Mouse (Mus musculus): Measurements from ENCODE around the gene Rapgef6. TPM values are rescaled to one million over a fixed set of nuclear protein-coding genes. Genes with fewer than 3 reads are reported as not detected.
A peak's percentile ranks its signal among the peaks of the same experiment; 100 is the strongest.

Rapgef6 gene
- polyA plus RNA-seq, 1 experiment = 11.4 TPM

GRCm38 (mm10) chr11:54533834-54534233, 11.2 kb downstream of the Rapgef6 start:
- Histone ChIP-seq H3K4me1 (ENCODE audit: control insufficient read depth, insufficient read depth, insufficient read length, low read length) (peaks cover 8% of the 10 kb centered on the region; the same call in 1 of the 2 replicates), H3K36me3 (ENCODE audit: control insufficient read depth, insufficient read depth, low read length) (no peaks in the 10 kb centered on the region), H3K27me3 (ENCODE audit: control insufficient read depth, insufficient read depth, low read length) (no peaks in the 10 kb centered on the region), H3K27ac (ENCODE audit: insufficient read depth, low read depth, low read length) (no peak overlapping the region), H3K4me3 (ENCODE audit: low read depth, low read length) (no peak overlapping the region)
- TF ChIP-seq CTCF (IDR thresholded peaks at IDR 0.05; ENCODE audit: extremely low read depth, insufficient read length, insufficient replicate concordance, low read depth, low read length) (no peak), POLR2A (IDR thresholded peaks at IDR 0.05; ENCODE audit: low read depth, low read length) (no peak)
- 53% methylated on average over 2 of the region's 2 CpGs for WGBS

- no peaks in the 10 kb centered on the region for H3K27me3 ChIP-seq (ENCODE audit: control insufficient read depth, insufficient read depth, low read length)
- no peak for TF ChIP-seq POLR2A (IDR thresholded peaks at IDR 0.05; ENCODE audit: low read depth, low read length)
- peak; percentile 78; the same call in 1 of the 2 replicates for TF ChIP-seq CTCF (IDR thresholded peaks at IDR 0.05; ENCODE audit: extremely low read depth, insufficient read length, insufficient replicate concordance, low read depth, low read length)
- H3K27ac ChIP-seq (ENCODE audit: insufficient read depth, low read depth, low read length) = no peak overlapping the region
- no peak overlapping the region for H3K4me3 ChIP-seq (ENCODE audit: low read depth, low read length)
- H3K36me3 ChIP-seq (ENCODE audit: control insufficient read depth, insufficient read depth, low read length) = no peaks in the 10 kb centered on the region
- peaks cover 8% of the 10 kb centered on the region; the same call in 1 of the 2 replicates for H3K4me1 ChIP-seq (ENCODE audit: control insufficient read depth, insufficient read depth, insufficient read length, low read length)
- WGBS = 41% methylated on average over 6 of the region's 6 CpGs
Observed at GRCm38 (mm10) chr11:54534871-54535270, 12.2 kb downstream of the Rapgef6 start.

- 71% methylated on average over 2 of the region's 2 CpGs for WGBS
- no peaks in the 10 kb centered on the region for H3K27me3 ChIP-seq (ENCODE audit: control insufficient read depth, insufficient read depth, low read length)
- H3K4me3 ChIP-seq (ENCODE audit: low read depth, low read length) = no peak overlapping the region
- TF ChIP-seq POLR2A (IDR thresholded peaks at IDR 0.05; ENCODE audit: low read depth, low read length) (no peak), CTCF (IDR thresholded peaks at IDR 0.05; ENCODE audit: extremely low read depth, insufficient read length, insufficient replicate concordance, low read depth, low read length) (no peak)
- no peaks in the 10 kb centered on the region for H3K36me3 ChIP-seq (ENCODE audit: control insufficient read depth, insufficient read depth, low read length)
- H3K4me1 ChIP-seq (ENCODE audit: control insufficient read depth, insufficient read depth, insufficient read length, low read length) = peaks cover 3% of the 10 kb centered on the region; the same call in 1 of the 2 replicates
- no peak overlapping the region for H3K27ac ChIP-seq (ENCODE audit: insufficient read depth, low read depth, low read length)
Observed at GRCm38 (mm10) chr11:54539031-54539430, 16.4 kb downstream of the Rapgef6 start.

GRCm38 (mm10) chr11:54539486-54539885, 16.8 kb downstream of the Rapgef6 start:
- Histone ChIP-seq H3K27me3 (ENCODE audit: control insufficient read depth, insufficient read depth, low read length) (no peaks in the 10 kb centered on the region), H3K36me3 (ENCODE audit: control insufficient read depth, insufficient read depth, low read length) (no peaks in the 10 kb centered on the region), H3K4me3 (ENCODE audit: low read depth, low read length) (no peak overlapping the region), H3K27ac (ENCODE audit: insufficient read depth, low read depth, low read length) (no peak overlapping the region), H3K4me1 (ENCODE audit: control insufficient read depth, insufficient read depth, insufficient read length, low read length) (peaks cover 3% of the 10 kb centered on the region; the same call in 1 of the 2 replicates)
- WGBS = 61% methylated on average over 2 of the region's 2 CpGs
- no peak for TF ChIP-seq POLR2A (IDR thresholded peaks at IDR 0.05; ENCODE audit: low read depth, low read length)

DNA sequence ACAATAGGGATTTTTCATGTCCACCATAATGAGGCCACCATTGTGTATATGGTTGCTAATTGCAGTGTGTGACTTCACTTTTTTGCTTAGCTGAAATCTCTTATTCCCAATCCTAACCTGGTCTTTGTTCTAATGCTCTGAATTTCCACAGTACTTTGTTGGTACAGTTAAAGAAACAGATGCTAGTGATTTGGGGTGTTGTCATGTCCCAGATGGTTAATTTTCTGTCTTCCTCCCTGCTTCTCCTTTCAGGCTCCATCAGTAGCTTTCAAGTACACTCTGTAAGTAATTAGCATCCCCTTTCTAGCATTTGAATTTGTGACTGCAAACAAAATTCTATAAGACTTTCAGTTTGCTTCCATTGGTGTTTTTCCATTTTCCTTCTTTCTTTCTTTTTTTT, 17.7 kb downstream of the Rapgef6 start:
- TF ChIP-seq POLR2A (IDR thresholded peaks at IDR 0.05; ENCODE audit: low read depth, low read length) (no peak), CTCF (IDR thresholded peaks at IDR 0.05; ENCODE audit: extremely low read depth, insufficient read length, insufficient replicate concordance, low read depth, low read length) (no peak)
- H3K36me3 ChIP-seq (ENCODE audit: control insufficient read depth, insufficient read depth, low read length) = 0 out of 2 replicates have a peak, but pooled peaks cover 2% of the 10 kb centered on the region
- H3K4me3 ChIP-seq (ENCODE audit: low read depth, low read length) = no peak overlapping the region
- no peaks in the 10 kb centered on the region for H3K27me3 ChIP-seq (ENCODE audit: control insufficient read depth, insufficient read depth, low read length)
- H3K4me1 ChIP-seq (ENCODE audit: control insufficient read depth, insufficient read depth, insufficient read length, low read length) = peaks cover 5% of the 10 kb centered on the region; the same call in 1 of the 2 replicates
- H3K27ac ChIP-seq (ENCODE audit: insufficient read depth, low read depth, low read length) = no peak overlapping the region

DNA sequence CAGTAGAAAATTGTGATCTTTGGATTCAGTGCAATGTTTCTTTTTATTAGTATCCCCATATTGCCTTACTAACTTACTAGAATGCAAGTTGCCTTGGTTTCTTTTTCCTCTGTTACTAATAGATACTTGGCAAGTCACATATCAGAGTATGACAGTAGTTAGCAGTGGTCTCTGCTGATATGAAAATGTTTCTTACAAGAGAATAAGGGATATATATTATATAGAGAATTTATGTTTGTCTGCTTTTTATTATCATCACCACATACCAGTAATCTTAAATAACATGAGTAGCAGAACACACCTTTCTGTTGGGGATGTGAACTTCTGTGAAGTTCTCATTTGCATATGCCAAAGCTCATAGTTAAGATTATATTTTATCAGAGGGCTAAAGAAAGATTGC, 19.8 kb downstream of the Rapgef6 start:
- Histone ChIP-seq H3K27me3 (ENCODE audit: control insufficient read depth, insufficient read depth, low read length) (no peaks in the 10 kb centered on the region), H3K4me1 (ENCODE audit: control insufficient read depth, insufficient read depth, insufficient read length, low read length) (peaks cover 5% of the 10 kb centered on the region; the same call in 1 of the 2 replicates), H3K36me3 (ENCODE audit: control insufficient read depth, insufficient read depth, low read length) (0 out of 2 replicates have a peak, but pooled peaks cover 2% of the 10 kb centered on the region), H3K27ac (ENCODE audit: insufficient read depth, low read depth, low read length) (no peak overlapping the region), H3K4me3 (ENCODE audit: low read depth, low read length) (no peak overlapping the region)
- TF ChIP-seq CTCF (IDR thresholded peaks at IDR 0.05; ENCODE audit: extremely low read depth, insufficient read length, insufficient replicate concordance, low read depth, low read length) (no peak), POLR2A (IDR thresholded peaks at IDR 0.05; ENCODE audit: low read depth, low read length) (no peak)

GRCm38 (mm10) chr11:54554970-54555369, 32.3 kb downstream of the Rapgef6 start:
- Histone ChIP-seq H3K27me3 (ENCODE audit: control insufficient read depth, insufficient read depth, low read length) (no peaks in the 10 kb centered on the region), H3K4me3 (ENCODE audit: low read depth, low read length) (no peak overlapping the region), H3K36me3 (ENCODE audit: control insufficient read depth, insufficient read depth, low read length) (peaks cover 5% of the 10 kb centered on the region; the same call in 1 of the 2 replicates), H3K4me1 (ENCODE audit: control insufficient read depth, insufficient read depth, insufficient read length, low read length) (no peaks in the 10 kb centered on the region), H3K27ac (ENCODE audit: insufficient read depth, low read depth, low read length) (no peak overlapping the region)
- 80% methylated on average over 2 of the region's 2 CpGs for WGBS
- TF ChIP-seq POLR2A (IDR thresholded peaks at IDR 0.05; ENCODE audit: low read depth, low read length) (no peak), CTCF (IDR thresholded peaks at IDR 0.05; ENCODE audit: extremely low read depth, insufficient read length, insufficient replicate concordance, low read depth, low read length) (no peak)

Data from small intestine, adult 2 months (tissue).